Mouse (Mus musculus) hindbrain, embryonic 15.5 days (tissue): ENCODE data around the gene Jagn1. TPM values are rescaled to one million over a fixed set of nuclear protein-coding genes. Genes with fewer than 3 reads are reported as not detected.

Experiments used
- ATAC-seq: fragments of 200-750 bp; cut with Nextera tagmentation; 2 replicates; pipeline ENCODE4 v1.8.0; 2017; ENCODE audit warnings: low read depth, moderate number of reproducible peaks, moderate TSS enrichment; ENCODE audit not compliant: low FRiP score
- H3K27ac ChIP-seq: fragments of 300-500 bp; sonication (generic); replicated peaks from 2 replicates; pipeline ENCODE4 v1.5.1; 2015; ENCODE audit warnings: mild to moderate bottlenecking, inconsistent platforms
- H3K27me3 ChIP-seq: fragments of 300-500 bp; sonication (generic); 2 replicates; pipeline ENCODE4 v1.6.1; 2015; ENCODE audit warnings: control low read depth, inconsistent platforms
- H3K36me3 ChIP-seq: fragments of 300-500 bp; sonication (generic); 2 replicates; pipeline ENCODE4 v1.6.1; 2015; ENCODE audit warnings: control low read depth, inconsistent platforms
- H3K4me1 ChIP-seq: fragments of 300-500 bp; sonication (generic); replicated peaks from 2 replicates; pipeline ENCODE4 v1.6.1; 2015; ENCODE audit warnings: control low read depth, inconsistent platforms
- H3K4me2 ChIP-seq: fragments of 300-500 bp; sonication (generic); 2 replicates; pipeline ENCODE4 v1.6.1; 2015; ENCODE audit warnings: moderate library complexity, mild to moderate bottlenecking, inconsistent platforms
- H3K4me3 ChIP-seq: fragments of 300-500 bp; sonication (generic); 2 replicates; pipeline ENCODE4 v1.5.1; 2015; ENCODE audit warnings: mild to moderate bottlenecking, inconsistent platforms
- H3K9ac ChIP-seq: fragments of 300-500 bp; sonication (generic); 2 replicates; pipeline ENCODE4 v1.6.1; 2015; ENCODE audit warnings: inconsistent platforms
- H3K9me3 ChIP-seq: fragments of 300-500 bp; sonication (generic); 2 replicates; pipeline ENCODE4 v1.6.1; 2016; ENCODE audit warnings: control low read depth, inconsistent platforms
- WGBS: fragments of 180-500 bp; shearing (Covaris S2); methylation state at CpG from one replicate; pipeline ENCODE4 v1.1.7; 2015; 5-methylcytosine and 5-hydroxymethylcytosine counted together
- polyA plus RNA-seq: library from polyadenylated mRNA; unstranded; fragments of >200 nt; fragmentation: Nextera tagmentation; extraction: Ambion mirVana; gene quantifications from 2 replicates; pipeline ENCODE4 v1.2.1, GENCODE M21; 2015

Jagn1 gene
- 96.5 and 98.2 TPM in 2 replicates for polyA plus RNA-seq

- peak; percentile 96 for ATAC-seq
- H3K9ac ChIP-seq: peak within 1 kb of the TSS; percentile 85
- peaks cover 10% of the 10 kb centered on the region for H3K36me3 ChIP-seq
- H3K4me2 ChIP-seq: peak within 1 kb of the TSS; percentile 75
- H3K4me3 ChIP-seq: peak within 1 kb of the TSS; percentile 77
- no peaks in the 10 kb centered on the region for H3K27me3 ChIP-seq
- H3K27ac ChIP-seq: peak within 1 kb of the TSS; percentile 80
- under 1% methylated on average over 45 of the region's 45 CpGs for WGBS
- H3K9me3 ChIP-seq: no peaks in the 10 kb centered on the region
- H3K4me1 ChIP-seq: peaks cover 17% of the 10 kb centered on the region
Measured at GRCm38 (mm10) chr6:113442442-113443090, at the start of gene Jagn1. Gene Jagn1 (plus strand): TSS chr6:113442569.

GRCm38 (mm10) chr6:113393951-113394350 lies 48.4 kb upstream of the Jagn1 start:
- WGBS: 88% methylated on average over 6 of the region's 6 CpGs
- Histone ChIP-seq H3K9me3 (no peaks in the 10 kb centered on the region), H3K9ac (no peak overlapping the region), H3K4me3 (no peak overlapping the region), H3K4me1 (peaks cover 9% of the 10 kb centered on the region), H3K4me2 (no peak overlapping the region), H3K27ac (no peak overlapping the region), H3K27me3 (no peaks in the 10 kb centered on the region), H3K36me3 (peaks cover 21% of the 10 kb centered on the region)
- no peak for ATAC-seq

- 92% methylated on average over 11 of the region's 11 CpGs for WGBS
Measured at GRCm38 (mm10) chr6:113394811-113395210, 47.6 kb upstream of the Jagn1 start.

GRCm38 (mm10) chr6:113395501-113395900 lies 46.9 kb upstream of the Jagn1 start:
- WGBS: 93% methylated on average over 6 of the region's 6 CpGs
- Histone ChIP-seq H3K4me3 (no peak overlapping the region), H3K36me3 (peaks cover 8% of the 10 kb centered on the region; the same call in 1 of the 2 replicates), H3K27me3 (no peaks in the 10 kb centered on the region), H3K27ac (no peak overlapping the region), H3K9me3 (no peaks in the 10 kb centered on the region), H3K4me1 (peaks cover 9% of the 10 kb centered on the region), H3K4me2 (no peak overlapping the region), H3K9ac (no peak overlapping the region)
- ATAC-seq: no peak

More at GRCm38 (mm10) chr6:113394811-113395210, 47.6 kb upstream of the Jagn1 start:
- Histone ChIP-seq H3K9me3 (no peaks in the 10 kb centered on the region), H3K9ac (no peak overlapping the region), H3K4me2 (no peak overlapping the region), H3K36me3 (peaks cover 13% of the 10 kb centered on the region), H3K4me3 (no peak overlapping the region), H3K27ac (no peak overlapping the region), H3K27me3 (no peaks in the 10 kb centered on the region), H3K4me1 (peaks cover 9% of the 10 kb centered on the region)
- ATAC-seq: no peak

DNA sequence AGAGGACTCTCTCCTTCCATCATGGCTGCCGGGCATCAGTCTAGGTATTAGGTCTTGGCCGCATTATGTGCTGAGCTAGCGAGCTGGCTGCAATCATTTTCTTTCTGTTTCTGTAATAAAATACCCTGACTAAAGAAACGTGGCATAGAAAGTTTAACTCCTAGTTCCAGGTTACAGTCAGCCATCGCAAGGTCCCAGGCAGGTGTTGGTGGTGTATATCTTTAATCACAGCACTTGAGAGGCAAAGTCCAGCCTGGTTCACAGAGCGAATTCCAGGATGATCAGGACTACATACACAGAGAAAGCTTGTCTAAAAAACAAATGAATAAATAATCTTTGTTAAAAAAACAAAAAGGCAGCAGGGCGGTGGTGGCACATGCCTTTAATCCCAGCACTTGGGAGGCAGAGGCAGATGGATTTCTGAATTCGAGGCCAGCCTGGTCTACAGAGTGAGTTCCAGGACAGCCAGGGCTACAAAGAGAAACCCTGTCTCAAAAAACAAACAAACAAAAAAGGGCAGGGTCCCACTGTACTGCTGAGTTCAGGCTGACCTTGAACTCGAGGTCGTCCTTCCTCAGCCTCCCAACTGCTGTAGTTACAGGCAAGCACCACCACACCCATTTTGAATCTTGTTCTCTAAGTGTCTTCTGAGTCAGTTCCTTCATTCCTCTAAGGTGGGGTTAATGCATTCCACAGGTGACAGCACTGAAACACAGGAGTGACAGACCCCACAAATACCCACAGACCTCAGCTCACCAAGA lies 45.9 kb upstream of the Jagn1 start:
- Histone ChIP-seq H3K9me3 (no peaks in the 10 kb centered on the region), H3K4me3 (no peak overlapping the region), H3K4me2 (no peak overlapping the region), H3K27me3 (no peaks in the 10 kb centered on the region), H3K27ac (no peak overlapping the region), H3K36me3 (peaks cover 8% of the 10 kb centered on the region; the same call in 1 of the 2 replicates), H3K9ac (no peak overlapping the region), H3K4me1 (peaks cover 9% of the 10 kb centered on the region)
- 86% methylated on average over 10 of the region's 10 CpGs for WGBS
- ATAC-seq: no peak

DNA sequence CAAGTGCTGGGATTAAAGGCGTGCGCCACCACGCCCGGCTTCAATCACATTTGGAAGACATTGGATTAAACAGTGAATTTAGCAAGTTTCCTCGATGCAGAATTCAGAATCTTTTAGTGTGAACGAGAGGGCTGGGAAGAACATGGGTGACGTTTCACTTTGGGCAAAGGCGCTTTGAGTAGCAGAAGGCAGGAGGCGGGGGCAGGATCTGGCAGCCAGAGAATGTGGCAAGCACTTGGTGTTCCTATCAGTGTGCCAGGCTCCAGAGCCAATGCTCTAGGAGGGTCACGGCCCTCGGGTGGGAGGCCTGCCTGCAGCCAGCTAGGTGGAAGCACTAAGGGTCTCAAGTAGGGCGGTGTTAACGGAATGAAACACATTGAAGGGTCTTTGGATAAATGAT lies 40.3 kb upstream of the Jagn1 start:
- Histone ChIP-seq H3K4me3 (no peak overlapping the region), H3K9ac (no peak overlapping the region)
- 95% methylated on average over 13 of the region's 13 CpGs for WGBS

DNA sequence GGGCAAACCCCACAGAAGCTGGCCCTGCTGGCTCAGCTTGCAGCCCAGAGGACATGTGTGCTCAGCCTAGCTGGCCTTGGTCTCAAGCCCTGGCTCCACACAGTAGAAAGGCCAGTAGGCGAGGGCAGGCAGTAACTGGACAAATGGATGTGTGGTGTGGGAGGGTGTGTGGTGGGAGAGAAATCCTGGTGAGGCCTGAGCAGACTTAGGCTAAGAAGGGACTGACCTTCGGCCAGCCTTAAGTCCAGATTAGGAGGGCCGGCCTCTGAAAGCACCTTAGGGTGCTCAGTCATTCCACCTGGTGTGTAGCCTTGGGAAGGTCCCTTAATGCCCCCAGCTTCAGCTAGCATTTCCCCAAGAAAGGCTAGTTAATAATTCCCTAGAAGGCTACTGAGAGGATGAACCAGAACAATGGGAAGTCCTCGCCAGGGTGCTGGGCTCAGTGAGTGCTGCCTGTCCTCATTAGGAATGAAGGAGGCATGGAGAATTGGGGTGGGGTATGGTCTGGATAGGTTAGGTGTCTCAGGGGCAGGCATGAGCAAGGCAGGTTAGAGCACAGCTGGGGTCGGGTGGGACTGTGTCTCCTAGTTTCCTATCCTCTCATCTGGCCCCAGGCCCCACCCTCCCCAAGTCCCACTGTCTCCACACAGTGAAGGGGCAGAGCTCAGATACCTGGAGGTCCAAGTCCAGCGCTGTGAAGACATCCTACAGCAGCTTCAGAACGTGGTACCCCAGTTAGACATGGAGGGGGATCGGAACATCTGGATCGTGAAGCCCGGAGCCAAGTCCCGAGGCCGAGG lies 37.5 kb upstream of the Jagn1 start:
- 74% methylated on average over 12 of the region's 12 CpGs for WGBS
- Histone ChIP-seq H3K27me3 (no peaks in the 10 kb centered on the region), H3K4me1 (no peaks in the 10 kb centered on the region), H3K9ac (no peak overlapping the region), H3K27ac (no peak overlapping the region), H3K36me3 (no peaks in the 10 kb centered on the region), H3K4me2 (no peak overlapping the region), H3K9me3 (no peaks in the 10 kb centered on the region), H3K4me3 (no peak overlapping the region)
- ATAC-seq: no peak

More for the DNA sequence above, 40.3 kb upstream of the Jagn1 start:
- no peak for ATAC-seq
- Histone ChIP-seq H3K9me3 (no peaks in the 10 kb centered on the region), H3K4me1 (no peaks in the 10 kb centered on the region), H3K4me2 (no peak overlapping the region), H3K36me3 (no peaks in the 10 kb centered on the region), H3K27ac (no peak overlapping the region), H3K27me3 (no peaks in the 10 kb centered on the region)

DNA sequence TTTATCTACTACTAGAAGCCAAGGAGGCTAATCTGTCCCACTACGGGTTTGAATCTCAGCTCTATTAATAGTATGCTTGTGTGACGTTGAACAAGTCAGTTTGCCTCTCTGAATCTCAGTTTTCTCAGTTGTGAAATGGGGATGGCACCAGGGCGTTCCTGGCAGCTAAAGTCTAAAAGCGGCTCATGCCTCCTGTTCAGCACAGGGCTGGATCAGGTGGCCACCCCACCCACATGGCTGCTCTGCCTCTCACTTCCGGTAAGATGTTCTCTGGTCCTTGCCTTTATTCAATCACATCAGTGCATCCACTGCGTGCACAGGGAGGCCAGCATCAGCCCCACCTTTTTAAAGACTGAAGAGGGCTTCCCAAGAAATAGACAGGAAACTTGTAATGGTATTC lies 36.9 kb upstream of the Jagn1 start:
- H3K36me3 ChIP-seq: no peaks in the 10 kb centered on the region
- H3K27me3 ChIP-seq: no peaks in the 10 kb centered on the region
- H3K4me3 ChIP-seq: no peak overlapping the region
- no peaks in the 10 kb centered on the region for H3K9me3 ChIP-seq
- WGBS: 90% methylated on average over 6 of the region's 6 CpGs
- H3K4me1 ChIP-seq: no peaks in the 10 kb centered on the region
- H3K9ac ChIP-seq: no peak overlapping the region
- no peak for ATAC-seq
- H3K4me2 ChIP-seq: no peak overlapping the region
- no peak overlapping the region for H3K27ac ChIP-seq

DNA sequence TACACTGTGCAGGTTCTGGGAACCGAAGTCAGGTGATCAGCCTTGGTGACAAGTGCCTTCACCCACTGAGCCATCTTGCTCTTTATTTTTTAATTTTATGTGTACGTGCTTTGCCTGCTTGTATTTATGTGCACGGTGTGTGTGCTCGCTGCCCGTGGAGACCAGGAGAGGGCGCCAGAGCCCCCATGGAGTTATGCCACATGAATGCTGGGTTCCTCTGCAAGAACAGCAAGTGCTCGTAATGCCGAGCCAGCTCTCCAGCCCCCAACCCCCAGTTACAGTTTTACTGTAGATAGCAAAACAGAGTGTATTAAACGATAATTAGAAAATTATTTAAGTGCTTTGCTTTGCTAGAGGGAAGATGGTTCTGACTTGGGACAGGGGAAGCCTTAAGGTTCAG lies 35.7 kb upstream of the Jagn1 start:
- H3K4me1 ChIP-seq: no peaks in the 10 kb centered on the region
- H3K9me3 ChIP-seq: no peaks in the 10 kb centered on the region
- H3K9ac ChIP-seq: no peak overlapping the region
- 78% methylated on average over 9 of the region's 9 CpGs for WGBS
- no peak overlapping the region for H3K27ac ChIP-seq
- no peaks in the 10 kb centered on the region for H3K36me3 ChIP-seq
- no peak overlapping the region for H3K4me2 ChIP-seq
- no peak for ATAC-seq
- no peaks in the 10 kb centered on the region for H3K27me3 ChIP-seq
- no peak overlapping the region for H3K4me3 ChIP-seq

DNA sequence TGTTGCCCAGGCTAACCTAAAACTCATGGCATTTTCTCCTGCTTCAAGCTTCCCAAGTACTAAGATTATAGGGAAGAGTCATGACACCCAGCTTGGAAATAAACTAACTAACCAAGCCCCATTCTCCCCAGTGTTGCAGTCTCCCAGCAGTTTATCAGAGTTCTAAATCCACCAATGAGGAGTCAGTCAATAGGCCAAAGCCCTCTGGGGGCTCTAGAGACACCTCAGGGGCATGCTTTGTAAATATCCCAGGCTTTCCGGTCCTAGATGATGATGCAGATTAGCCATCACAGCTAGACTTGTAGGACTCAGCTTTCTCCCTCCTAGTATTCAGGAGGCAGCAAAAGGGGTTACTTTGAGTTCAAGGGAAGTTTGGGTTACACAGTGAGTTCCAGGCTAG lies 32.4 kb upstream of the Jagn1 start:
- 64% methylated on average over 1 of the region's 1 CpGs for WGBS
- H3K4me1 ChIP-seq: no peaks in the 10 kb centered on the region
- ATAC-seq: no peak
- no peak overlapping the region for H3K4me2 ChIP-seq
- H3K36me3 ChIP-seq: peaks cover 4% of the 10 kb centered on the region; the same call in 1 of the 2 replicates
- H3K4me3 ChIP-seq: no peak overlapping the region
- no peak overlapping the region for H3K27ac ChIP-seq
- no peaks in the 10 kb centered on the region for H3K27me3 ChIP-seq
- no peaks in the 10 kb centered on the region for H3K9me3 ChIP-seq
- no peak overlapping the region for H3K9ac ChIP-seq

DNA sequence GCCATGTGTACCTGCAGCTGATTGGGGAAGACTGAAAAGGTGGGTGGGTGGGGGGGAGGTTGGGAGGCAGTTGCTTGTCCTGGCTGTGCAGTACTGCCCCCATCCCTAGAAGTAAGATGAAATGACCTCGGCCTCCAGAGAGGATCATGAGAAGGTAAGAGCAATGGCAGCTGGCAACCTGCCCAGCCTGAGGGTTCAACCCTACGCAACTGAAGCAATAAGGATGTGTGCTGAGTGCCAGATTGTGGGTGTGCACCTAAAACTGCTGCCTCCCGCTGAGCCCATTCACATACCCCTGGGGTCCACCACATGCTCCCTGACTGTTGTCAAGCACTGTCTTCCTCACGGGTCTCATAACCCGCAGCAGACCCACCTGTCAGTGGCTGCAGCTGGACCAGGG lies 26.0 kb upstream of the Jagn1 start:
- Histone ChIP-seq H3K27me3 (no peaks in the 10 kb centered on the region), H3K4me3 (no peak overlapping the region), H3K9ac (no peak overlapping the region), H3K27ac (no peak overlapping the region), H3K9me3 (no peaks in the 10 kb centered on the region), H3K36me3 (peaks cover 5% of the 10 kb centered on the region; the same call in 1 of the 2 replicates), H3K4me1 (peaks cover 18% of the 10 kb centered on the region), H3K4me2 (no peak overlapping the region)
- no peak for ATAC-seq
- 78% methylated on average over 5 of the region's 5 CpGs for WGBS
